Mouse (Mus musculus) liver, postnatal 0 days (tissue): Measurements from ENCODE around the gene Lpin2.

Experiments
- CTCF ChIP-seq: sonication (generic); IDR thresholded peaks from 2 replicates; pipeline ENCODE4 v1.5.1; 2016; ENCODE audit warnings: antibody characterized with exemption, low read depth
- EP300 ChIP-seq: IDR thresholded peaks from 2 replicates; pipeline ENCODE4 v1.6.1; 2016; ENCODE audit warnings: antibody characterized with exemption, low read depth, mild to moderate bottlenecking

- no peak for TF ChIP-seq CTCF
- no peak for TF ChIP-seq EP300
Observed at GRCm38 (mm10) chr17:71250819-71251600, 68.7 kb downstream of the Lpin2 start.
